Mouse (Mus musculus): Measurements from ENCODE around the gene Ankzf1.

Gene Ankzf1

GRCm38 (mm10) chr1:75191622-75192402, at the start of gene Ankzf1, which contains the start of gene Atg9a:
TSS of gene Ankzf1 (plus strand) at chr1:75192151.
TSS of gene Atg9a (minus strand) at chr1:75192196.
- DNase-seq (ENCODE audit: inconsistent age in 2 of 2, low spot score in 1 of 2): peak; percentile 97 to 98

- peak; percentile 97 to 99 for DNase-seq (ENCODE audit: inconsistent age in 2 of 2, low spot score in 1 of 2)
Observed at GRCm38 (mm10) chr1:75142301-75143261, 49.4 kb upstream of the Ankzf1 start, which contains the start of the genes Cnppd1 and Retreg2. TSS of gene Cnppd1 (minus strand) at chr1:75142711. TSS of gene Retreg2 (plus strand) at chr1:75142778.

GRCm38 (mm10) chr1:75145589-75145988, 46.4 kb upstream of the Ankzf1 start:
- DNase-seq (ENCODE audit: inconsistent age in 2 of 2, low spot score in 1 of 2): no peak

- no peak for DNase-seq (ENCODE audit: inconsistent age in 2 of 2, low spot score in 1 of 2)
Observed at GRCm38 (mm10) chr1:75147411-75148135, 44.4 kb upstream of the Ankzf1 start.

GRCm38 (mm10) chr1:75148727-75149126, 43.2 kb upstream of the Ankzf1 start:
- no peak for DNase-seq (ENCODE audit: inconsistent age in 2 of 2, low spot score in 1 of 2)

- DNase-seq (ENCODE audit: inconsistent age in 2 of 2, low spot score in 1 of 2): no peak
Observed at GRCm38 (mm10) chr1:75155837-75156236, 36.1 kb upstream of the Ankzf1 start.

GRCm38 (mm10) chr1:75158990-75159389, 33.0 kb upstream of the Ankzf1 start:
- no peak for DNase-seq (ENCODE audit: inconsistent age in 2 of 2, low spot score in 1 of 2)

GRCm38 (mm10) chr1:75159540-75160255, 32.3 kb upstream of the Ankzf1 start:
- DNase-seq (ENCODE audit: inconsistent age in 2 of 2, low spot score in 1 of 2): no peak

- no peak for DNase-seq (ENCODE audit: inconsistent age in 2 of 2, low spot score in 1 of 2)
Observed at GRCm38 (mm10) chr1:75160256-75160617, 31.7 kb upstream of the Ankzf1 start.

- DNase-seq (ENCODE audit: inconsistent age in 2 of 2, low spot score in 1 of 2): no peak
Observed at GRCm38 (mm10) chr1:75168093-75168471, 23.9 kb upstream of the Ankzf1 start.

GRCm38 (mm10) chr1:75168472-75169464, 23.2 kb upstream of the Ankzf1 start, which contains the start of gene Zfand2b:
TSS of gene Zfand2b (plus strand) at chr1:75168646.
- DNase-seq (ENCODE audit: inconsistent age in 2 of 2, low spot score in 1 of 2): peak; percentile 97 to 99

GRCm38 (mm10) chr1:75179334-75180104, 12.4 kb upstream of the Ankzf1 start:
- peak; percentile 54 to 76 for DNase-seq (ENCODE audit: inconsistent age in 2 of 2, low spot score in 1 of 2)

GRCm38 (mm10) chr1:75180105-75180590, 11.8 kb upstream of the Ankzf1 start, which contains the start of gene Abcb6:
TSS of gene Abcb6 (minus strand) at chr1:75180392.
- DNase-seq (ENCODE audit: inconsistent age in 2 of 2, low spot score in 1 of 2): peak; percentile 91 to 96

- DNase-seq (ENCODE audit: inconsistent age in 2 of 2, low spot score in 1 of 2): no peak
Observed at GRCm38 (mm10) chr1:75180741-75181140, 11.2 kb upstream of the Ankzf1 start.

- no peak for DNase-seq (ENCODE audit: inconsistent age in 2 of 2, low spot score in 1 of 2)
Observed at GRCm38 (mm10) chr1:75181377-75181870, 10.5 kb upstream of the Ankzf1 start.

- no peak for DNase-seq (ENCODE audit: inconsistent age in 2 of 2, low spot score in 1 of 2)
Observed at GRCm38 (mm10) chr1:75182160-75182559, 9.8 kb upstream of the Ankzf1 start.

- no peak for DNase-seq (ENCODE audit: inconsistent age in 2 of 2, low spot score in 1 of 2)
Observed at GRCm38 (mm10) chr1:75185495-75185894, 6.5 kb upstream of the Ankzf1 start.

GRCm38 (mm10) chr1:75187126-75187525, 4.8 kb upstream of the Ankzf1 start:
- no peak for DNase-seq (ENCODE audit: inconsistent age in 2 of 2, low spot score in 1 of 2)
